ENCODE assay signal across 51 mouse cellular contexts in the genomic region with DNA sequence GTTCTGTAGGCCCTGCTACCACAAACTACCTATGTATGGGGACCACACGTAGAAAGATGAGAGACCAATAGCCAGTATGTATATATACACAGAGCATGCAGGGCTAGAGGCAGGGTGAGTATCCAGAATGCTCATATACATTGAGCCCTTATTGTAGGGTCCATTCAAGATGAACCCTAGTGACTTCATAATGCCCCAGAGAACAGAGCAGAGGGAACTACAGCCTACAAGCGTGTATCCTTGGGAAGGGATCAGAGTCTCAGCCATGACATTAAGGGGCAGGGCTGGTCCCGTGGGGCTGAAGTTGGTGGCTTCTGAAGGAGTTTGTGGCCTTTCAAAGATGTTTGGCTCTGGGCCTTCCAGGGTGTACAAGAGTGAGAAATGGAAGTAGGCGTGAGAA. TPM values are rescaled to one million over a fixed set of nuclear protein-coding genes. Genes with fewer than 3 reads are reported as not detected.
"Had no signal": no experiment of that assay in that cellular context is flagged by ENCODE, and none has a peak within 500 bp of the region (broad histone marks: within the 10 kb centered on the region; RNA-seq: fewer than 3 reads in every experiment).

No protein-coding gene starts in this region.

- H3K9ac ChIP-seq: heart, embryonic 12.5 days; heart, embryonic 13.5 days; heart, embryonic 15.5 days; hindbrain, embryonic 12.5 days; hindbrain, embryonic 13.5 days; hindbrain, embryonic 14.5 days; hindbrain, embryonic 15.5 days; intestine, embryonic 15.5 days; kidney, embryonic 15.5 days had no signal

- H3K9me3 ChIP-seq: heart, embryonic 12.5 days; heart, embryonic 13.5 days; heart, embryonic 15.5 days; hindbrain, embryonic 10.5 days; hindbrain, embryonic 12.5 days; hindbrain, embryonic 13.5 days; hindbrain, embryonic 15.5 days; intestine, embryonic 15.5 days; kidney, embryonic 15.5 days had no signal

- H3K4me2 ChIP-seq: heart, embryonic 11.5 days; heart, embryonic 12.5 days; heart, embryonic 13.5 days; heart, embryonic 15.5 days; hindbrain, embryonic 12.5 days; hindbrain, embryonic 13.5 days; hindbrain, embryonic 14.5 days; hindbrain, embryonic 15.5 days; intestine, embryonic 15.5 days; kidney, embryonic 15.5 days had no signal

- H3K4me3 ChIP-seq: heart, embryonic 12.5 days; heart, embryonic 13.5 days; heart, embryonic 15.5 days; hindbrain, embryonic 10.5 days; hindbrain, embryonic 12.5 days; hindbrain, embryonic 13.5 days; hindbrain, embryonic 15.5 days; intestine, embryonic 15.5 days; kidney, embryonic 15.5 days; layer of hippocampus, adult 2 months; left cerebral cortex, adult 2 months had no signal

- H3K27me3 ChIP-seq: heart, embryonic 13.5 days; heart, embryonic 15.5 days; hindbrain, embryonic 12.5 days; hindbrain, embryonic 13.5 days; hindbrain, embryonic 15.5 days; intestine, embryonic 15.5 days; kidney, embryonic 15.5 days had no signal

- H3K36me3 ChIP-seq: hindbrain, embryonic 15.5 days had no signal

- DNase-seq: heart, postnatal 10 days; heart, postnatal 14 days; heart, postnatal 36 days; heart, postnatal 4 days; kidney, adult 18-20 months; kidney, adult 2 months; kidney, adult 8-10 months; kidney, adult 9 months; kidney, postnatal 10 days; kidney, postnatal 14 days; kidney, postnatal 25 days; kidney, postnatal 36 days; kidney, postnatal 4 days; layer of hippocampus, adult 9-11 months; layer of hippocampus, postnatal 36 days had no signal

- ATAC-seq: hindbrain, embryonic 16.5 days; hindbrain, postnatal 0 days; inflammation-experienced regulatory T-cells, adult 6 months; intestine, embryonic 15.5 days; intestine, embryonic 16.5 days; intestine, postnatal 0 days had no signal

- H3K27ac ChIP-seq: heart, embryonic 13.5 days; heart, embryonic 15.5 days; hindbrain, embryonic 10.5 days; hindbrain, embryonic 12.5 days; hindbrain, embryonic 13.5 days; hindbrain, embryonic 14.5 days; hindbrain, embryonic 15.5 days; hindbrain, postnatal 0 days; intestine, embryonic 15.5 days; kidney, embryonic 15.5 days; kidney, postnatal 0 days; layer of hippocampus, adult 2 months; left cerebral cortex, adult 2 months had no signal

- H3K4me1 ChIP-seq: hindbrain, embryonic 12.5 days; hindbrain, embryonic 13.5 days; hindbrain, embryonic 15.5 days had no signal

RNA-seq across cellular contexts. Expression of gene Trcg1, which starts 13.7 kb away (rescaled TPM):
- total RNA-seq: heart, postnatal 10 days; heart, postnatal 14 days; heart, postnatal 25 days; heart, postnatal 36 days; heart, postnatal 4 days; hematopoietic stem cell, adult 5-6 weeks; hindbrain, postnatal 0 days; layer of hippocampus, adult 18-20 months; layer of hippocampus, adult 2 months; layer of hippocampus, adult 8-10 months; layer of hippocampus, postnatal 10 days; layer of hippocampus, postnatal 14 days; layer of hippocampus, postnatal 25 days; layer of hippocampus, postnatal 36 days; left cerebral cortex, adult 18-20 months; left cerebral cortex, adult 2 months; left cerebral cortex, adult 8-10 months had no signal
- polyA plus RNA-seq: heart, embryonic 11.5 days; heart, embryonic 12.5 days; heart, embryonic 14.5 days; heart, embryonic 15.5 days; heart, embryonic 16.5 days; heart, postnatal 0 days; hindbrain, embryonic 10.5 days; hindbrain, embryonic 11.5 days; hindbrain, embryonic 12.5 days; hindbrain, embryonic 13.5 days; hindbrain, embryonic 14.5 days; hindbrain, embryonic 15.5 days; hindbrain, postnatal 0 days; inflammation-experienced regulatory T-cells, adult 6 months; intestine, embryonic 14.5 days; intestine, embryonic 15.5 days; intestine, embryonic 16.5 days; intestine, postnatal 0 days; kidney, adult 2 months; kidney, embryonic 14.5 days; kidney, embryonic 15.5 days; kidney, embryonic 16.5 days; large intestine, adult 2 months had no signal
